Mouse (Mus musculus) left cerebral cortex, adult 8-10 months (tissue): Measurements from ENCODE around the gene 1600002K03Rik. TPM values are rescaled to one million over a fixed set of nuclear protein-coding genes. Genes with fewer than 3 reads are reported as not detected.
"Not testable (repeated sequence)": the region's sequence is repeated elsewhere in the genome, so short reads cannot be mapped to it uniquely, and the experiment has no call there.

ENCODE experiments used
- DNase-seq, 2 experiments: peaks; one replicate each; pipeline ENCODE4 v3.0.0; 2022; ENCODE audit warnings: low spot score in 2 of 2
- total RNA-seq, 4 experiments: library from RNA; stranded (reverse); gene quantifications; 2 replicates each; pipeline ENCODE4 v1.2.4; 2022

The 1600002K03Rik gene
- total RNA-seq, 4 experiments from 2014 or later = 4.1 to 6.0 (median 5.5) TPM

- no peak for DNase-seq
These were observed 8.1 kb downstream of the 1600002K03Rik start for GRCm38 (mm10) chr10:80180823-80181222.

DNA sequence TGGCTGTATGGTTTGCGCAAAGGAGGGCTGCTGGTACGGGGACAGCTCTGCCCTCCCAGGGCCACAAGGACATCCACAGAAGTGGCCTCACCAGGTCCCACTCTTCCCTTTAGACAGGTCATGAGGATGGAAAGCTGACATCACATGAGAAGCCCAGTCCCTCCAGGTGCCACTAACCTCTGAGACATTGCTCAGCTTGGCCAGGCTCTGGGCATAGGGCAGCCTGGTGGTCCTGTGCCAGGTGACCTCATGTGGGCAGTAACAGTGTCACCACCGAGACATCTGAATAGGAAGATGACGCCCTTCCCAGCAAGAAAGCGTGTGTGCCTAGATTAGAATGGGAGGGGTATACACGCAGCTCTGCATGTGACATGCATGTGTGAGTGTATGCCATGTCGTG lies 9.8 kb downstream of the 1600002K03Rik start:
- DNase-seq = no peak

DNA sequence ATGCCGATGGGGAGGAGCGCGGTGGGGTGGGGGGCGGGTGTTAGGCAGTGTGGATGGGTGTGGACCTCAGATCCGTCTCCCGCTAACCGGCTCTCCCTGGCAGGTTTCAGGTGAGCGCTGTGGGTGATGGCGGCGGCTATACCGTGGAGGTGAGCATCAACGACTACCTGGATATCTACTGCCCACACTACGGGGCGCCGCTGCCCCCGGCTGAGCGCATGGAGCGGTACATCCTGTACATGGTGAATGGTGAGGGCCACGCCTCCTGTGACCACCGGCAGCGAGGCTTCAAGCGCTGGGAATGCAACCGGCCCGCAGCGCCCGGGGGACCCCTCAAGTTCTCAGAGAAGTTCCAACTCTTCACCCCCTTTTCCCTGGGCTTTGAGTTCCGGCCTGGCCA lies 13.9 kb downstream of the 1600002K03Rik start:
- no peak for DNase-seq

GRCm38 (mm10) chr10:80187739-80188138 lies 15.0 kb downstream of the 1600002K03Rik start:
- no peak for DNase-seq

DNA sequence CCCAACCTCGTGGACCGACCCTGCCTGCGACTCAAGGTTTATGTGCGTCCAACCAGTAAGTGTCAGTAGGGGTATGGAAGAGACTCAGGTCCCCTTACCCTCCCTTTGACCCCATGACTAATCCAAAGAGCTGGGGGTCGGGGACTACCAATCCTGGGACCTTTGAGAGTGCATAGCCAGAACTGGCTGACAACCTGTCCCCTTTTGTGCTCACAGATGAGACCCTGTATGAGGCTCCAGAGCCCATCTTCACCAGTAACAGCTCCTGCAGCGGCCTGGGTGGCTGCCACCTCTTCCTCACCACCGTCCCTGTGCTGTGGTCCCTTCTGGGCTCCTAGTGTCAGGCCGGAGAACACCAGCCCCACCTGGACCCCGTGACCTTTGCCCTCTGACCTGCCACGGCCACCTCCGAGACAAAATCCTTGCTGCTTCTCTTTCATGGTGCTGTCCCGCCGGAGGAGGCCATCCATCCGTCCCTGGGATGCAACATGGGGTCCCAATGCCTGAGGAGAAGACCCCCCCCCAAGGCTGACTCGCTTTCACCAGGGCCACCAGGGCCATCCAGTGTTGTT lies 15.8 kb downstream of the 1600002K03Rik start:
- no peak for DNase-seq

- DNase-seq = no peak
These were observed 17.3 kb downstream of the 1600002K03Rik start for GRCm38 (mm10) chr10:80189999-80190398.

GRCm38 (mm10) chr10:80190491-80191051 lies 17.8 kb downstream of the 1600002K03Rik start:
- DNase-seq = no peak

DNA sequence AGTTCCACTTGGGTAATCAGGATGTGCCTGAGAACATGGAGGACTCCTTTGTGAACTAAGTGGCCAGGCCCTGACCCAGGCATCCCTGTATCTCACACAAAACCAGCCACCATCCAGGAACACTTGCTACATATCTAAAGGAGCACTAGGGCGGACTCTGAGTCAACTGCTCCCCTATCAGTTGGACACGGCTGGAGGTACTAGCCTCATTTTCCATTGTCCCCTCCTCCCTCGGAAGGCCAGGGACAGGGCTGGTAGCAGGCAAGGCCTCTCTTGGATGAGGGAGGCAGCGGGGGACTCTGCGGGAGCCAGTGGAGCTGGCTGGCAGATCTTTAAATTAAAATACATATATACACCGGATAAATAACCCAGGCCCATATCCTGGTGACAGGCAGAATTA lies 21.2 kb downstream of the 1600002K03Rik start:
- DNase-seq = no peak

DNA sequence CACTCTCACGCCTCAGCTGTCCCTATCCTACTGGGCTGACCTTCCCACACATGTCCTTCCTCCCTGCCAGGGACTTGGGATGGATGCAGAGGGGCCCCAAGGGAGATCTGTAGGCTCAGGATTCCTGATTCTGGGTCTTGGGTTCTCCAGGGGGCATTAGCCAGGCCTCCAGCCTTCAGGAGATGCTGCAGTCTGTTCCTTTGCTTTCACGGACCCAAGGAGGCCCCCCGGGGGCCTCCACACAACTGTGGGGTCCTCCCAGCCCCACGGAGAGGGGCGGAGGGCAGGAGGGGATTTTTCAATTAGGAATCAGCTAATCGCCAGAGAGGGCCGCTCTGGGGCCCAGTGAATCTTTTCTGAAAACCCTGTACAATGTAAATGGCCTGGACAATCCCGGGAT lies 21.7 kb downstream of the 1600002K03Rik start:
- DNase-seq = no peak

DNA sequence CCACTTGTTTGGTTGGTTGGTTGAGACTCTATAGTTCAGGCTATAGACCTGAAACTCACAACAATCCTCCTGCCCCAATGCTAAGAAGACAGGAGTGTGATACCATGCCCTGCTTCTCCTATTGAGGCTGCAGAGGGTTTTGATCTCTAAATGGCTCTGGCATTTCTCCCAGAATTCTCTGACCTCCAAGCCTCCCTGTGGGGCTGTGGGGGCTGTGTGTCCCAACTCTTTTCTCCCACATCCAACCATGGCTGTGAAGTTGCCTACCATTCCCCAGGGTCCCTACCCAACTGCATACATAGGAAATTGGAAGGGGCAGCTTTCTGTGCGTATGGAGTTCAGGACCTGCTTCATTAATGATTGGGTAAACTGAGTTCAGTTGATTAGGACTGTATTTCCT lies 23.4 kb downstream of the 1600002K03Rik start:
- no peak for DNase-seq

DNA sequence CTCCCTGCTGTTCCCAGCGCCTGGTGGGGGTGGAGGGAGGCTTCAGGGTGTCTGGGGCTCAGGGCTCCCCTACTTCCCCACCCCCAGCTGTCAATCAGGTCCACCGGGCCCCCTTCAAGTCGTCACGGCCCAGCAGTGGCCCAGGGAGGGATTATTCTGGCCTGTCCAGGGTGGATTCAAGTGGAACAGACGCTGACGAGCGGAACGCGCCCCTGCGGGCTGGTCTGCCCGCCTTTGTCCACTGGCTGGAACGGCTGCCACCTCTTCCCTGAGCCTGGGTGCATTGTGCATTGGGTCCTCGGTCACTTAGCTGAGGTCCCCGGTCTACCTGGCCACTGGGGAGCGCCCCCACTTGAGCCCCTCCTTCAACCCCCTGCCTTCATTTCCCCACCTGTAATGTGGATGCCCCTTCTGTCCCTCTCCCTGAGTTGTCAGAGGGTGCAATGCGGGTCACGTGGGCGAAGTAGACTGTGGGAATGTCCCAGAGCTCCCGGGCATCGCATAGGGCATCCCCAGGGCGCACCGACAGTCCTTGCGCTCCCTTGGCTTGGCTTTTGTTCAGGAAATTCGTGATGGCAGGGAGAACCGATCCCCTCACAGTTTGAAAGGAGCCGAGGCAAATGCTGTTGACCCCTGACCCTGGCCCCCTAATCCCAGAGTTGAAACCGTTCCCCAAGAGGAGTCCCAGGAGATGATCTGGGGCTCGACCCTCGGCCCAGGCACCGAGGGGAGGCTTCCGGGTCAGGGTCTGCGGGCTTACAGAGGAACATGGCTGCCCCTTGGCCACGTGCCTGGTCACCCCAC lies 24.2 kb downstream of the 1600002K03Rik start:
- DNase-seq = no peak

DNA sequence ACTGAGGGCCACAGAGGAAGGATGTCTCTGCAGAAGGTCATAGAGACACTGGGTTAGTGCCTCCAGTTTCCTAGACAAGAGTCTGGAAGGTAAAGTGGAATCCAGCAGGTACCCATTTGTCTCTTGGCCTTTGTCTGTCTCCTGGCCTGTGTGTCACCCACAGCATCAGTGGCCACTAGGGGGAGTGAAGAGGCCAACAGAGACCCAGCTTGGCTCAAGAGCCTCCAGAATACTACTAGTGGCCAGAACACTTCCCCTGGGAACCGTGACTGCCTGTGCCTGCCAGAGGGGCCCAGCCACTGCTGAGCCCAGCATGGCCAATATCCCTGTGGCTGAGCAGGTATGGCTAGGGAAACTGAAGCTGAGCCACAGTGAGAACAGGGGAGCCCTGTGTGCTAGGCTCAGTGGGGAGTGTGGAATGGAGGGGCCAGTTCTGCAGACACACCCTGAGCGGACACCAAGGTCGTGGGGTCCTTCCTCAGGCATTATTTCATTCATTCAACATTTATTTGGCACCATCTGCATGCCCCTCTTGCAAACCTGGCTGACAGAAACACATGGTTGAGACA lies 26.8 kb downstream of the 1600002K03Rik start:
- peak in 1 of 2 experiments; percentile 68 for DNase-seq

DNA sequence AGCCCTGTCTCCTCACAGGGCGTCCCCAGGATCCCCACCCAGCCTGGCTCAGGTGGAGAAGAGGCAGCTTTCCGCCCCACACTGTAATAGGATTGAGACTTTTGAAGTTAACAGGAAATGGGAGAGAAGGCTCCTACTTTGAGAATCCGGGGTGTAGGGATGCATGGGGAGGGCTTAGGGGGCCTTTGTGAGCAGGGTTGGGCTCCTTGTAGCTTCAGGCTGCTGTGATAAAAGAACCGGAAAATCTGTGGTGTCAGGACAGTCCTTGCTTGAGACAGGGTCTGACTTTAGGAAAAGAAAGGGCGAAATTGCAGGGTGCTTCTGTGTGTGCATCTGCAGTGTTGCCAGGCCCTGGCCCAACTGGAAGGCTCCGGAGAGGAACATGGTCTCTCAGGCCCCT lies 27.7 kb downstream of the 1600002K03Rik start:
- DNase-seq = no peak

DNA sequence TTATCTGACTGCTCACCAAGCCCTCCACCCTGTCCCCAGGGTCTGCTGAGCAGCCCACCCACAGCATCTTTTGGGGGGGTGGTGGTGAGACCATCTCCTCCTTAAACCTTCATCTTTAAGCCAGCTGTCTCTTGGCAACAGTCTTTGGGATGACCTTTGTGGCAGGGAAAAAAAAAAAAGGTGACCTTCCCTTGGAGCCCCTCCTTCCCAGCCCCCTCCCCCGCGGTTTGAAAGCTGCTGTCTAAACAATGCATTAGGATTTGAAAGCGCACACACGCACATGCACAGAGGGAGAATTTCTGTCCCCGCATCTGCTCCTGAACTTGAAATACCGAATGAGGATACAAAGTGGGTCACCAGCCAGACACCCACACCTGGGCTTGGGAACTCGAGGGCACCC lies 31.3 kb downstream of the 1600002K03Rik start:
- DNase-seq = no peak

DNA sequence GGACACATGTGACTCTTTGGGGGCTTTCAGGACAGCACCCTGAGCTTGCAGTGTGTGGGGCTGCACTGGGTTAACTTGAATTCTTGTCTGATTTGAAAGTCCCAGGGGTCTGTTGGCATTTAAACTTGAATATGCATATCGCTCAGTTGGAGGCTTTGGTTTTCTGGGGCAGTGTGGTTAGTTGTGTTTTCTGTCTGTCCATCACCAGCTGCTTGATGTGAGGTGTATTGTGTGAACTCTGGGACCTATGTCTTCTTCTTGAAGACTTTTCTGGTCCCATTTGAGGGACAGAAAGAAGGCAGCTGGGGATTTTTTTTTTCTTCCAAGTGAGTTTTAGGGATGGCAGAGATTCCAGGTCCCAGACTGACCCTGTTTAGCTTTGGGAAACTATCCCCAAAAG lies 34.5 kb downstream of the 1600002K03Rik start:
- DNase-seq = no peak

- DNase-seq = no peak
These were observed 34.9 kb downstream of the 1600002K03Rik start for GRCm38 (mm10) chr10:80207676-80208075.

- no peak for DNase-seq
These were observed 35.5 kb downstream of the 1600002K03Rik start for GRCm38 (mm10) chr10:80208248-80208647.

GRCm38 (mm10) chr10:80208841-80209371 lies 36.2 kb downstream of the 1600002K03Rik start:
- DNase-seq = no peak

DNA sequence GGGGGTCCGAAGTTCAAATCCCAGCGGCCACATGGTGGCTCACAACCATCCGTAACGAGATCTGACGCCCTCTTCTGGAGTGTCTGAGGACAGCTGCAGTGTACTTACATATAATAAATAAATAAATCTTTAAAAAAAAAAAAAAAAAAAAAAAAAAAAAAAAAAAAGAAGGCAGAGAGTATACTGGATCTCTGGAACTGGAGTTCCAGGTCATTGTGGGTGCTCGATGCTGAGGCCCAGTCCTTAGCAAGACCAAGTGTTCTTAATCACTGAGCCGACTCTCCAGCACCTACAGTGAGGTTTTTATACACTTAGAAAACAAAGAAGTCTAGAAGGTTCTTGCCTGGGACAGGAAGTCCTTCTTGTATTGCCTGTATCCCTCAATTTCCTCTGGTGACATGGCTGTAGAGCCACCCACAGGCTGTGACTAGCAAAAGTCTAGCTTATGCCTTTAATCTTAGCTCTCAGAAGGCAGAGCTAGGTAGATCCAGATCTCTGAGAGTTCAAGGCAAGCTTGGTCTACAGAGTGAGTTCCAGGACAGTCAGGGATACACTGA lies 38.9 kb downstream of the 1600002K03Rik start:
- DNase-seq = not testable (repeated sequence)

DNA sequence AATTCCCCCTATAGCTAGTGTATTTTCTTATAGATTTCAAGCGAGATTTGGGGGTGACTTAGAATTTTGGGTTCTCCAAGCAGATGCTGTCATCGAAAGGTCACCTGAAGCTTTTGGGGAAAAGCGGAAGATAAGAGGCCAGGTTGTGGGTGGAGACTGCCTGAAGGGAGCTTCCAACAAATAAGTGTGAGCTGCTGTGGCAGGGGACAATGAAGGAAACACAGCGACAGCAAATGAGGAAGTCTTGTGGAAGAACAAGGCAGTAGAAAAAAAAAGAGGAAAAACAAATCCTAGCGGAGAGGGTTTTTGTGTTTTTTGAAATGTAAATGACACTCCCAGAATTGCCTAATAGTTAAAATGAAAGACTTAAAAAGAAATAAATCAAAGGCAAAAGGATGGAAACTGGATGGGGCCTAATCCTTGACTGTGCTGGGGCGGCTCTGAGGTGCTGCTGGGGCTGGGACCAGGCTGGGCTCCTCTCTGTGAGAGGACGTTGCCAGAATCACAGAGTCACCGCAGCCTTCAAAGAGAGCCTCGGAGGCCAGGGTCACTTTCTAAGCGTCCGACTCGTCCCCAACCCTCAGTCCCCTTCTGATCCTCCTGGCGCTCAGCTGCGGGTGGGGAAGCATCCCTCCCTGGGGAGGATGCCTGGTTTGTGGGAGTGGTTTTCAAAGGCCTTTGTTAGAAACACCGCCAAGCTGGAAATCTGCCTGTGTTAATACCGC lies 42.5 kb downstream of the 1600002K03Rik start:
- no peak for DNase-seq

DNA sequence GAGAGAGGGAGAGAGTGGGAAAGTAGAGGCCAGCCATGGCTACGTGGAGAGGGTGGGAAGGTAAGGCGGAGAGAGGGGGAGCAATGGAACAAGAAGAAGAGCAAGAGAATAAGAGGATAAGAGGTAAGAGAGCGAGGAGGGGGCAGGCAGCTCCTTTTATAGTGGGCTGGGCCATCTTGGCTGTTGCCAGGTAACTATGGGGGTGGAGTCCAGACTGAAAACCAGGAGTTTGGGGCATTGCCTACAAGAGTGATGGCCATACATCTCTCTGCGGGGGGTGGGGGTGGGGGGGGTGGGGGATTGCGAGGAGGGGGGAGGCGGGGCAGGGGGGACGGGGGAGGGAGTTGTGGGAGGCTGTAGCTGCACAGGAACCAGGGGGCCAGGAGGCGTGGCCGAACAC lies 47.9 kb downstream of the 1600002K03Rik start:
- no peak for DNase-seq
